Mouse (Mus musculus) spleen, postnatal 0 days (tissue): Measurements from ENCODE around the gene Duxf3. TPM values are rescaled to one million over a fixed set of nuclear protein-coding genes. Genes with fewer than 3 reads are reported as not detected.

Experiments
- polyA plus RNA-seq: library from polyadenylated mRNA; unstranded; fragments of >200 nt; fragmentation: Nextera tagmentation; extraction: Ambion mirVana; gene quantifications from 2 replicates; pipeline ENCODE4 v1.2.1, GENCODE M21; 2015

Gene Duxf3
- not detected in 2 replicates for polyA plus RNA-seq

DNA sequence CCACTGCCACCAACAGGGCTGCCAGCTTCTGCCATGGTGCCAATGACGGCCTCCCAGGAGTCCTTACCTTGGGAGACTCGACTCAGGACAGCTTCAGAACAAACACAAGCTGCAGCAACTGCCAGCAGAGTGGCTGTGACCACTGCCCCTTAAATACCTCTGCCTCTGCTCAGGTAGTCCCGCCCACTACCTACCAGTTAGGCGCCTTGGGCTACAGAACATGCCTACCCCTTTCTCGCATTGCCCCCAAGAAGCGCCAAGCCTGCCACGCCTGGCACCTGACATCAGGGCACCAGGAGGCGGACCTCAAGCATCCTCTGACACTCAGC, at the start of gene Duxf3:
Gene Duxf3, minus strand, starts transcription at position 35 of the 329 bp plus-strand sequence.

DNA sequence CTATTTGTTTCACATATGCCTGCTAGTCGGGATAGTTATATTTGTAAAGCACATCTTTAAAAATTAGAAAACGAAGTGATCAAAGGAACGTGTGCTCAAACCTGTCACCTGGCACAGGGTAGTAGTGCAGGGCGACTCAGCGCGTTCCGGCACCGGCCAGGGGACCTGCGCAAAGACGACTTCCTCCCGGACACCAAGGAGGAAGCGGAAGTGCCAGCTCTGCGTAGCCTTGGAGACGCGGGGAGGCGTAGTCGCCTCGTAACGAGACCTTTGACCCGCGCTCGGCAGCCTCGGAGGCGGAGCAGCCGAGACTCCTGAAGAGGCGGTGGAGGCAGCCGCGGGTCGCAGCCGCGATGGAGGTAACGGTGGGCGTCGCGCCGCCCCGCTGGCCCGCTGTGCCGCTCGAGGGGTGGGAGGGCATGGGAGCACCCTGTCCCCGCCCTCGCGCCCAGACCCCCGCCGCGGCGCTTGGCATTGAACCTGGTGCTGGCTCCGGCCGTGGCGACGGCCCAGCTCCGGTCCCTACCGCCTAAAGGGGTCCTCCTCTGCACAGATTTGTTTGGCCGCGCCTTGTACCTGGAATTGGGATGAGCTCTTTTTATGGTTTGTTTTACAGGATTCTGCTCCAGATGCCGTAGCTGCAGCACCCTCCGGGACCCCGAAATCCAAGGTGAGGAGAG, 22.9 kb upstream of the Duxf3 start, which contains the start of gene Gcc2:
Gene Gcc2, plus strand, starts transcription at position 285 of the 680 bp plus-strand sequence.

DNA sequence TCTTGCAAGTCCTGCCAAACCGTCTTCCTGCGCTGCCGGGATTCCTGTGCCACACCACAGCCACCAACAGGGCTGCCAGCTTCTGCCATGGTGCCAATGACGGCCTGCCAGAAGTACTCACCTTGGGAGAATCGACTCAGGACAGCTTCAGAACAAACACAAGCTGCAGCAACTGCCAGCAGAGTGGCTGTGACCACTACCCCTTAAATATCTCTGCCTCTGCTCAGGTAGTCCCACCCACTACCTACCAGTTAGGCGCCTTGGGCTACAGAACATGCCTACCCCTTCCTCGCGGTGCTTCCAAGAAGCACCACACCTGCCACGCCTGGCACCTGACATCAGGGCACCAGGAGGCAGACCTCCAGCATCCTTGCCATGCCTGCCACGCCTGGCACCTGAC, 4.1 kb upstream of the Duxf3 start, which contains the start of gene Gm4981:
Gene Gm4981, minus strand, starts transcription at position 89 of the 400 bp plus-strand sequence.

DNA sequence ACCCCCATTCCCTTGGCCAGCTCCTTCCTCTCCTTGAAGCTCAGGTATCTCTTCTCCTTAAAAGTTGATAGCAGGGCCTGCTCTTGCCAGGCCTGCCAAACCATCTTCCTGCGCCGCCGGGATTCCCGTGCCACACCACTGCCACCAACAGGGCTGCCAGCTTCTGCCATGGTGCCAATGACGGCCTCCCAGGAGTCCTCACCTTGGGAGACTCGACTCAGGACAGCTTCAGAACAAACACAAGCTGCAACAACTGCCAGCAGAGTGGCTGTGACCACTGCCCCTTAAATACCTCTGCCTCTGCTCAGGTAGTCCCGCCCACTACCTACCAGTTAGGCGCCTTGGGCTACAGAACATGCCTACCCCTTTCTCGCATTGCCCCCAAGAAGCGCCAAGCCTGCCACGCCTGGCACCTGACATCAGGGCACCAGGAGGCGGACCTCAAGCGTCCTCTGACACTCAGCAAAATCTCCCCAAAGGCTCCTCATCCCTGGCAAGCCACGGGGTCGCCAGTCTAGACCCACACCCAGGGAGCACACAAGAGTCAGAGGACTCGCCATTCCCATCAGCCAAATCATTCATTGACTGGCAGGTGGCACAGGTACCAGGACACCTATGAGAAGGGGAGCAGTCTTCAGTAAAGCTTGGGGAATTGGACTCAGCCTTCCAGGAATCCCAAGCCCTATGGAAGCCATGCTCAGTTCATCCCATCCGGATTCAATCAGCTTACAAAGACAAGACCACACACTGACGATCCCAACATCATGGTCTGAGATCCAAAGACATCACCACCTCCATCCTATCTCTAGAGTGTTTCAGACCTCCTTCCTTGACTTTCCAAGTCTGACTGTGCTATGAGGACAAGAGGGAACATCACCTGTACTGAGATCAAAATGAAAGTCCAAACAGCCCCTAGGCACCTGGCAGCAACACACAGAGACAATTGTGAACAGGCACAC, 7.4 kb downstream of the Duxf3 start, which contains the start of gene AW822073:
Gene AW822073, minus strand, starts transcription at position 104 of the 959 bp plus-strand sequence.

Other genes with a start within 250 kb of the Duxf3 start
- not detected in 2 replicates for gene AW822073, start 7.7 kb downstream of the Duxf3 start, polyA plus RNA-seq
- not detected in 2 replicates for gene Gm4981, start 4.0 kb upstream of the Duxf3 start, polyA plus RNA-seq
- 35.2 and 41.0 TPM in 2 replicates for gene Gcc2, start 22.8 kb upstream of the Duxf3 start, polyA plus RNA-seq
- 123 and 130 TPM in 2 replicates for gene Lims1, start 90.8 kb upstream of the Duxf3 start, polyA plus RNA-seq
- 22.4 and 23.8 TPM in 2 replicates for gene Ranbp2, start 214.2 kb upstream of the Duxf3 start, polyA plus RNA-seq